Mouse (Mus musculus): ENCODE results near the gene Osbpl5. TPM values are rescaled to one million over a fixed set of nuclear protein-coding genes. Genes with fewer than 3 reads are reported as not detected.

Gene Osbpl5
- polyA plus RNA-seq, 1 experiment = 8.2 TPM

- TF ChIP-seq EP300 (IDR thresholded peaks at IDR 0.05; ENCODE audit: insufficient read depth, low read depth, low read length) (no peak), POLR2A (IDR thresholded peaks at IDR 0.05; ENCODE audit: insufficient read depth, low read length) (no peak), CTCF (IDR thresholded peaks at IDR 0.05; ENCODE audit: low read depth, low read length) (no peak)
- Histone ChIP-seq H3K27ac (ENCODE audit: insufficient read depth, low read length) (no peak overlapping the region), H3K9me3 (replicated peaks; ENCODE audit: control insufficient read depth, insufficient read depth, low read length, poor library complexity, severe bottlenecking) (no peaks in the 10 kb centered on the region), H3K4me1 (ENCODE audit: control insufficient read depth, insufficient read depth, low read length) (no peaks in the 10 kb centered on the region), H3K36me3 (ENCODE audit: control insufficient read depth, insufficient read depth, low read length, poor library complexity, severe bottlenecking) (no peaks in the 10 kb centered on the region), H3K9ac (ENCODE audit: low read depth, poor library complexity, severe bottlenecking) (no peak overlapping the region), H3K4me3 (ENCODE audit: low read depth, low read length) (no peak overlapping the region), H3K27me3 (ENCODE audit: control insufficient read depth, insufficient read depth, low read length, poor library complexity, severe bottlenecking) (no peaks in the 10 kb centered on the region)
These were observed 45.4 kb downstream of the Osbpl5 start for GRCm38 (mm10) chr7:143711381-143711780.

GRCm38 (mm10) chr7:143709395-143709794 lies 47.4 kb downstream of the Osbpl5 start:
- Histone ChIP-seq H3K27me3 (ENCODE audit: control insufficient read depth, insufficient read depth, low read length, poor library complexity, severe bottlenecking) (no peaks in the 10 kb centered on the region), H3K9me3 (replicated peaks; ENCODE audit: control insufficient read depth, insufficient read depth, low read length, poor library complexity, severe bottlenecking) (no peaks in the 10 kb centered on the region), H3K27ac (ENCODE audit: insufficient read depth, low read length) (no peak overlapping the region), H3K4me1 (ENCODE audit: control insufficient read depth, insufficient read depth, low read length) (no peaks in the 10 kb centered on the region), H3K36me3 (ENCODE audit: control insufficient read depth, insufficient read depth, low read length, poor library complexity, severe bottlenecking) (no peaks in the 10 kb centered on the region), H3K4me3 (ENCODE audit: low read depth, low read length) (no peak overlapping the region), H3K9ac (ENCODE audit: low read depth, poor library complexity, severe bottlenecking) (no peak overlapping the region)
- TF ChIP-seq EP300 (IDR thresholded peaks at IDR 0.05; ENCODE audit: insufficient read depth, low read depth, low read length) = no peak
- no peak for TF ChIP-seq POLR2A (IDR thresholded peaks at IDR 0.05; ENCODE audit: insufficient read depth, low read length)
- TF ChIP-seq CTCF (IDR thresholded peaks at IDR 0.05; ENCODE audit: low read depth, low read length) = no peak

- Histone ChIP-seq H3K9me3 (replicated peaks; ENCODE audit: control insufficient read depth, insufficient read depth, low read length, poor library complexity, severe bottlenecking) (no peaks in the 10 kb centered on the region), H3K9ac (ENCODE audit: low read depth, poor library complexity, severe bottlenecking) (no peak overlapping the region), H3K36me3 (ENCODE audit: control insufficient read depth, insufficient read depth, low read length, poor library complexity, severe bottlenecking) (no peaks in the 10 kb centered on the region), H3K27ac (ENCODE audit: insufficient read depth, low read length) (no peak overlapping the region), H3K4me3 (ENCODE audit: low read depth, low read length) (no peak overlapping the region), H3K4me1 (ENCODE audit: control insufficient read depth, insufficient read depth, low read length) (no peaks in the 10 kb centered on the region), H3K27me3 (ENCODE audit: control insufficient read depth, insufficient read depth, low read length, poor library complexity, severe bottlenecking) (no peaks in the 10 kb centered on the region)
- TF ChIP-seq CTCF (IDR thresholded peaks at IDR 0.05; ENCODE audit: low read depth, low read length) = peak; percentile 99
- TF ChIP-seq EP300 (IDR thresholded peaks at IDR 0.05; ENCODE audit: insufficient read depth, low read depth, low read length) = no peak
These were observed 49.9 kb downstream of the Osbpl5 start for GRCm38 (mm10) chr7:143706697-143707438.

GRCm38 (mm10) chr7:143696140-143696539 lies 60.6 kb downstream of the Osbpl5 start:
- Histone ChIP-seq H3K36me3 (ENCODE audit: control insufficient read depth, insufficient read depth, low read length, poor library complexity, severe bottlenecking) (no peaks in the 10 kb centered on the region), H3K4me1 (ENCODE audit: control insufficient read depth, insufficient read depth, low read length) (no peaks in the 10 kb centered on the region), H3K9ac (ENCODE audit: low read depth, poor library complexity, severe bottlenecking) (no peak overlapping the region), H3K4me3 (ENCODE audit: low read depth, low read length) (no peak overlapping the region), H3K9me3 (replicated peaks; ENCODE audit: control insufficient read depth, insufficient read depth, low read length, poor library complexity, severe bottlenecking) (no peaks in the 10 kb centered on the region), H3K27me3 (ENCODE audit: control insufficient read depth, insufficient read depth, low read length, poor library complexity, severe bottlenecking) (no peaks in the 10 kb centered on the region), H3K27ac (ENCODE audit: insufficient read depth, low read length) (no peak overlapping the region)
- TF ChIP-seq POLR2A (IDR thresholded peaks at IDR 0.05; ENCODE audit: insufficient read depth, low read length) = no peak
- TF ChIP-seq CTCF (IDR thresholded peaks at IDR 0.05; ENCODE audit: low read depth, low read length) = no peak
- TF ChIP-seq EP300 (IDR thresholded peaks at IDR 0.05; ENCODE audit: insufficient read depth, low read depth, low read length) = no peak

- no peaks in the 10 kb centered on the region for H3K9me3 ChIP-seq (replicated peaks; ENCODE audit: control insufficient read depth, insufficient read depth, low read length, poor library complexity, severe bottlenecking)
- H3K27ac ChIP-seq (ENCODE audit: insufficient read depth, low read length) = no peak overlapping the region
- H3K27me3 ChIP-seq (ENCODE audit: control insufficient read depth, insufficient read depth, low read length, poor library complexity, severe bottlenecking) = no peaks in the 10 kb centered on the region
- no peaks in the 10 kb centered on the region for H3K36me3 ChIP-seq (ENCODE audit: control insufficient read depth, insufficient read depth, low read length, poor library complexity, severe bottlenecking)
- no peak overlapping the region for H3K4me3 ChIP-seq (ENCODE audit: low read depth, low read length)
- TF ChIP-seq EP300 (IDR thresholded peaks at IDR 0.05; ENCODE audit: insufficient read depth, low read depth, low read length) (no peak), POLR2A (IDR thresholded peaks at IDR 0.05; ENCODE audit: insufficient read depth, low read length) (no peak), CTCF (IDR thresholded peaks at IDR 0.05; ENCODE audit: low read depth, low read length) (no peak)
- H3K4me1 ChIP-seq (ENCODE audit: control insufficient read depth, insufficient read depth, low read length) = no peaks in the 10 kb centered on the region
- no peak overlapping the region for H3K9ac ChIP-seq (ENCODE audit: low read depth, poor library complexity, severe bottlenecking)
These were observed 62.2 kb downstream of the Osbpl5 start for GRCm38 (mm10) chr7:143694550-143694949.

- no peak overlapping the region for H3K4me3 ChIP-seq (ENCODE audit: low read depth, low read length)
- H3K27me3 ChIP-seq (ENCODE audit: control insufficient read depth, insufficient read depth, low read length, poor library complexity, severe bottlenecking) = no peaks in the 10 kb centered on the region
- H3K9me3 ChIP-seq (replicated peaks; ENCODE audit: control insufficient read depth, insufficient read depth, low read length, poor library complexity, severe bottlenecking) = no peaks in the 10 kb centered on the region
- TF ChIP-seq CTCF (IDR thresholded peaks at IDR 0.05; ENCODE audit: low read depth, low read length) = no peak
- no peaks in the 10 kb centered on the region for H3K36me3 ChIP-seq (ENCODE audit: control insufficient read depth, insufficient read depth, low read length, poor library complexity, severe bottlenecking)
- no peak overlapping the region for H3K27ac ChIP-seq (ENCODE audit: insufficient read depth, low read length)
- no peak overlapping the region for H3K9ac ChIP-seq (ENCODE audit: low read depth, poor library complexity, severe bottlenecking)
- no peaks in the 10 kb centered on the region for H3K4me1 ChIP-seq (ENCODE audit: control insufficient read depth, insufficient read depth, low read length)
These were observed 63.9 kb downstream of the Osbpl5 start for GRCm38 (mm10) chr7:143692746-143693510.
